Mouse (Mus musculus): ENCODE measurements at regions not wholly inside any gene's neighbourhood (a gene's known extent, or its start where the extent isn't known, plus 50 kb on each side); places are given as distances from the start of the nearest gene placed in this dataset.

- no peak for DNase-seq (ENCODE audit: low read depth, low spot score)
Observed at GRCm38 (mm10) chr3:41234191-41234590, 151.3 kb upstream of the Pgrmc2 start.

- no peak for DNase-seq (ENCODE audit: low read depth, low spot score)
Observed at GRCm38 (mm10) chr3:41233439-41233838, 150.6 kb upstream of the Pgrmc2 start.

- DNase-seq (ENCODE audit: low read depth, low spot score): no peak
Observed at GRCm38 (mm10) chr3:41230961-41231377, 148.1 kb upstream of the Pgrmc2 start.

GRCm38 (mm10) chr3:41229493-41229892, 146.6 kb upstream of the Pgrmc2 start:
- no peak for DNase-seq (ENCODE audit: low read depth, low spot score)

GRCm38 (mm10) chr3:41228536-41228935, 145.7 kb upstream of the Pgrmc2 start:
- DNase-seq (ENCODE audit: low read depth, low spot score): peak; percentile 33

- no peak for DNase-seq (ENCODE audit: low read depth, low spot score)
Observed at GRCm38 (mm10) chr3:41220746-41221145, 137.9 kb upstream of the Pgrmc2 start.

GRCm38 (mm10) chr3:41217770-41218169, 134.9 kb upstream of the Pgrmc2 start:
- DNase-seq (ENCODE audit: low read depth, low spot score): no peak

- DNase-seq (ENCODE audit: low read depth, low spot score): no peak
Observed at GRCm38 (mm10) chr3:41213533-41213932, 130.7 kb upstream of the Pgrmc2 start.

GRCm38 (mm10) chr3:41210333-41210732, 127.5 kb upstream of the Pgrmc2 start:
- DNase-seq (ENCODE audit: low read depth, low spot score): no peak

- no peak for DNase-seq (ENCODE audit: low read depth, low spot score)
Observed at GRCm38 (mm10) chr3:41202895-41203294, 120.0 kb upstream of the Pgrmc2 start.

- DNase-seq (ENCODE audit: low read depth, low spot score): no peak
Observed at GRCm38 (mm10) chr3:41201782-41202181, 118.9 kb upstream of the Pgrmc2 start.

GRCm38 (mm10) chr3:41200026-41200425, 117.2 kb upstream of the Pgrmc2 start:
- DNase-seq (ENCODE audit: low read depth, low spot score): no peak

- no peak for DNase-seq (ENCODE audit: low read depth, low spot score)
Observed at GRCm38 (mm10) chr3:41198216-41198976, 115.5 kb upstream of the Pgrmc2 start.

- DNase-seq (ENCODE audit: low read depth, low spot score): no peak
Observed at GRCm38 (mm10) chr3:41195113-41195975, 112.5 kb upstream of the Pgrmc2 start.

- no peak for DNase-seq (ENCODE audit: low read depth, low spot score)
Observed at GRCm38 (mm10) chr3:41194311-41195112, 111.7 kb upstream of the Pgrmc2 start.

GRCm38 (mm10) chr3:41185305-41186097, 102.7 kb upstream of the Pgrmc2 start:
- no peak for DNase-seq (ENCODE audit: low read depth, low spot score)

- no peak for DNase-seq (ENCODE audit: low read depth, low spot score)
Observed at GRCm38 (mm10) chr3:41184375-41184774, 101.5 kb upstream of the Pgrmc2 start.

- DNase-seq (ENCODE audit: low read depth, low spot score): no peak
Observed at GRCm38 (mm10) chr3:41182900-41183595, 100.2 kb upstream of the Pgrmc2 start.

GRCm38 (mm10) chr3:41182036-41182899, 99.4 kb upstream of the Pgrmc2 start:
- DNase-seq (ENCODE audit: low read depth, low spot score): peak; percentile 87

All from forelimb bud, embryonic 11.5 days (tissue).